Mouse (Mus musculus) intestine, postnatal 0 days (tissue): ENCODE data around the gene Rassf10. TPM values are rescaled to one million over a fixed set of nuclear protein-coding genes. Genes with fewer than 3 reads are reported as not detected.

ENCODE experiments used
- ATAC-seq: fragments of 200-750 bp; cut with Nextera tagmentation; 2 replicates; pipeline ENCODE4 v1.8.0; 2017; ENCODE audit warnings: mild to moderate bottlenecking, moderate TSS enrichment, moderate library complexity
- H3K27ac ChIP-seq: fragments of 300-500 bp; sonication (generic); 2 replicates; pipeline ENCODE4 v1.5.1; 2014; ENCODE audit warnings: mild to moderate bottlenecking, low read depth, low read length, moderate library complexity
- H3K27me3 ChIP-seq: fragments of 300-500 bp; sonication (generic); replicated peaks from 2 replicates; pipeline ENCODE4 v1.6.1; 2014; ENCODE audit warnings: low read length, mixed read lengths; ENCODE audit not compliant: control insufficient read depth, insufficient read depth
- H3K36me3 ChIP-seq: fragments of 300-500 bp; sonication (generic); 2 replicates; pipeline ENCODE4 v1.6.1; 2014; ENCODE audit warnings: mild to moderate bottlenecking, moderate library complexity; ENCODE audit not compliant: control insufficient read depth, insufficient read depth
- H3K4me1 ChIP-seq: fragments of 300-500 bp; sonication (generic); replicated peaks from 2 replicates; pipeline ENCODE4 v1.6.1; 2014; ENCODE audit warnings: antibody characterized with exemption, low read length, mixed read lengths; ENCODE audit not compliant: control insufficient read depth, insufficient read depth
- H3K4me2 ChIP-seq: fragments of 300-500 bp; sonication (generic); replicated peaks from 2 replicates; pipeline ENCODE4 v1.6.1; 2014; ENCODE audit warnings: low read depth, mild to moderate bottlenecking, moderate library complexity
- H3K4me3 ChIP-seq: fragments of 300-500 bp; sonication (generic); 2 replicates; pipeline ENCODE4 v1.5.1; 2014; ENCODE audit warnings: low read depth, low read length
- H3K9ac ChIP-seq: fragments of 300-500 bp; sonication (generic); 2 replicates; pipeline ENCODE4 v1.6.1; 2014; ENCODE audit warnings: mild to moderate bottlenecking, low read depth, low read length
- H3K9me3 ChIP-seq: fragments of 300-500 bp; sonication (generic); 2 replicates; pipeline ENCODE4 v1.6.1; 2016; ENCODE audit warnings: mixed run types; ENCODE audit not compliant: control insufficient read depth
- CTCF ChIP-seq: sonication (generic); IDR thresholded peaks from 2 replicates; pipeline ENCODE4 v1.5.1; 2016; ENCODE audit warnings: low read depth, mild to moderate bottlenecking, control low read depth, antibody characterized with exemption, moderate library complexity
- WGBS: fragments of 180-500 bp; shearing (Covaris S2); extraction: QIAGEN DNeasy Blood & Tissue Kit; methylation state at CpG from one replicate; pipeline ENCODE4 v1.1.7; 2014; 5-methylcytosine and 5-hydroxymethylcytosine counted together
- polyA plus RNA-seq: library from polyadenylated mRNA; unstranded; fragments of >200 nt; fragmentation: Nextera tagmentation; extraction: Ambion mirVana; gene quantifications from 2 replicates; pipeline ENCODE4 v1.2.1, GENCODE M21; 2015

Rassf10 gene
- 0.76 and 0.94 TPM in 2 replicates for polyA plus RNA-seq

DNA sequence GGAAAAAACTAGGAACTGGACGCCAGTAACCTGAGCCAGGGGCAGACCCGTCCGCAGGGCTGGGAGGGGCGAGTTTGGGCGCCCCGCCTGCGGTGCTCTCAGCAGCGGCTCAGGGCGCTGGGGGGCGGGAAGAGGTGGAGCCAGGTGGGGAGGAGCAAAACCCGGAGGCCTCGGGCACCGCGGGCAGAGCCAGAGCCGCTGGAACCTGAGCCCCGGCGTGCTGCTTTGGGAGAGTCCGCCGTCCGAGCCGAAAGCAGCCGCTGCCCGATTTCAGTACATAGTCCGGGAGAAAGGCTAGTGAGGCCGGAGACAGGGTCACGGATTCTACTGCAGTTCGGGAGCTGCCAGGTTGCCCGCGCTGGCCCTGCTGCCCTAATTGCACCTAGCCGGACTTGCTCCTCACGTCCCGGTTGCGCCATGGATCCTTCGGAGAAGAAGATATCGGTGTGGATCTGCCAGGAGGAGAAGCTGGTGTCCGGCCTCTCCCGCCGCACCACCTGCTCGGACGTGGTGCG lies at the start of gene Rassf10:
Gene Rassf10, plus strand, starts transcription at position 186 of the 515 bp plus-strand sequence.
- Histone ChIP-seq H3K4me2 (peak within 1 kb of the TSS; percentile 95), H3K27ac (no peak within 1 kb of the TSS), H3K27me3 (peaks cover 18% of the 10 kb centered on the region), H3K4me1 (no peaks in the 10 kb centered on the region), H3K9ac (no peak within 1 kb of the TSS), H3K4me3 (peak within 1 kb of the TSS; percentile 39), H3K36me3 (no peaks in the 10 kb centered on the region), H3K9me3 (no peaks in the 10 kb centered on the region)
- no peak for TF ChIP-seq CTCF
- ATAC-seq = peak; percentile 89
- under 1% methylated on average over 40 of the region's 41 CpGs for WGBS

DNA sequence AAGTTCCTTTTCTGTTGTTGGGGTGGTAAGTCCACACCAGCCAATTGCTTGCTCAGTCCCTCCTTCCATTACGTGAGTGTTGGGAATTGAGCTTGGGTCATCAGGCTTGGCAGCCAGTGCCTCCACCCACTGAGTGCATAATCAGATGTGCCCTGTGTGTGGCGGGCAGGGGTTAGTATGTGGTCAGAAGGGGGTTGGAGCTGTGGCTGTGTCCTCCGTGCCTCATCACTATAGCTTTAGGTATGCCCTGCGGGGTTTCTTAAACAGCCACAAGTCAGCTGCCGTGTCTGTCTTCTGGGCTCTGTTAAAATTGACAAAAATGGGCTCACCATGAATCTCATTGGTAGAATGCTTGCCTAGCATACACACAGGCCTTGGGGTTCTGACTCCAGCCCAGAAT lies 46.9 kb upstream of the Rassf10 start:
- Histone ChIP-seq H3K4me2 (no peak overlapping the region), H3K9ac (no peak overlapping the region), H3K27me3 (no peaks in the 10 kb centered on the region), H3K27ac (no peak overlapping the region), H3K36me3 (peaks cover 8% of the 10 kb centered on the region; the same call in 1 of the 2 replicates), H3K4me1 (no peaks in the 10 kb centered on the region), H3K4me3 (no peak overlapping the region), H3K9me3 (no peaks in the 10 kb centered on the region)
- no peak for TF ChIP-seq CTCF
- no peak for ATAC-seq
- 88% methylated on average over 5 of the region's 5 CpGs for WGBS

DNA sequence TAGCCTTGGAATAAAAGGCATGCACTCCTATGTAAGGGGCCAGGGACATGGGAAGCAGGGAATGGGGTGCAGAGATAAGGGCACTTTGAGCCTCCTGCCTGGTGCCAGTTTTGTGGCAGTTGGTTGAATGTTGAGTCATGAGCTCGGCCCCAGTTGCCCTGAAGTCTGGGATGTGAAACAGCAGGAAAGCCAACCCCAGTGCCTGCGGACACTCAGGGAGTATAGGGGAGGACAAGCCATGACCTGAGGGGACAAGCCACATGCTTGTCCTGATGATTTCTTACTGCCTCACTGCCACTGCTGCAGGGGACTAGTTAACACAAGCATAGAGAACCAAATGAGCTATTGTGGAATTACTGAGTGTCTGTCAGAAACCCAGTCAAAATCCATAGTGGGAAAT lies 46.3 kb upstream of the Rassf10 start:
- Histone ChIP-seq H3K36me3 (peaks cover 5% of the 10 kb centered on the region; the same call in 1 of the 2 replicates), H3K27me3 (no peaks in the 10 kb centered on the region), H3K4me1 (no peaks in the 10 kb centered on the region), H3K9ac (no peak overlapping the region), H3K4me2 (no peak overlapping the region), H3K9me3 (no peaks in the 10 kb centered on the region), H3K4me3 (no peak overlapping the region), H3K27ac (no peak overlapping the region)
- TF ChIP-seq CTCF = no peak
- ATAC-seq = no peak
- WGBS = 86% methylated on average over 2 of the region's 2 CpGs

DNA sequence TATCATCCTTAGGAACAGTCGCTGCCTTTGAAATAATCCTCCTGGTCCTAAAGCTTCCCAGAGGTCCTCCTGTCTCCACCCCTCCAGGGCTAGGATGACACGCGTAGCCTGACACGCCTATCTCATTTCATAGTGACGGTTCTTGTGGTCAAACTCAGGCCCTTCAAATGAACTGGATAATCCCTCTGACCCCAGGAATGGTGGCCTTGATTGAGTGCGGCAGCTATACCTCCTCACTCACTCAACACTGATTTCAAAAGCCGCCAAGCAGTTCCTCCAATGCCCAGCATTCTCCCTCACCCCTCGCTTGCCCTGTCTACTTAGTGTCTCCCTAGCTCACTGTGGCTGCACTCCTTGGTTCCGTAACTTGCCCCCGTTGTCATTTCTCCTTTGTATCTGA lies 44.6 kb upstream of the Rassf10 start:
- ATAC-seq = no peak
- Histone ChIP-seq H3K4me3 (no peak overlapping the region), H3K27me3 (no peaks in the 10 kb centered on the region), H3K9me3 (no peaks in the 10 kb centered on the region), H3K4me1 (no peaks in the 10 kb centered on the region), H3K9ac (no peak overlapping the region), H3K36me3 (peaks cover 5% of the 10 kb centered on the region; the same call in 1 of the 2 replicates), H3K27ac (no peak overlapping the region), H3K4me2 (no peak overlapping the region)
- no peak for TF ChIP-seq CTCF
- WGBS = 83% methylated on average over 10 of the region's 10 CpGs

DNA sequence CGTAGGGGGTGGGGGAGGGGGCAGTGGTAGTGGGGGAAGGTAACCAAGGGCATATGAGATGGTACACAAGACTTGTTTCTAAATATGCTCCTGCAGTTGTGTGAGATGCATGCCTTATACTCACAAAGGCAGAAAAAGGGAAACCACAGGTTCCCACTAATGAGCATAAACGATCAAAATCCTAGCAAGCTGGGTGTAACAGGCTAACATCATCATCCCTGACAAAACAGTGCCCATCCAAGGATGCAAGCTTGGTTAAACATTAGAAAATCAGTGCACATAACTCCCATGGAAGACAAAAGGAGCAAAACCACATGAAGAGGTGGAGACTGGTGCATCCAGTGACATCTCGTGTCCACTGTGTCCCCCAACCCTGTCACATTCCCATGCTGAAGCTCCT lies 40.8 kb upstream of the Rassf10 start:
- Histone ChIP-seq H3K27me3 (no peaks in the 10 kb centered on the region), H3K36me3 (no peaks in the 10 kb centered on the region), H3K9me3 (no peaks in the 10 kb centered on the region), H3K4me1 (no peaks in the 10 kb centered on the region), H3K9ac (no peak overlapping the region), H3K4me3 (no peak overlapping the region), H3K27ac (no peak overlapping the region), H3K4me2 (no peak overlapping the region)
- WGBS = 84% methylated on average over 3 of the region's 3 CpGs
- ATAC-seq = no peak
- no peak for TF ChIP-seq CTCF

DNA sequence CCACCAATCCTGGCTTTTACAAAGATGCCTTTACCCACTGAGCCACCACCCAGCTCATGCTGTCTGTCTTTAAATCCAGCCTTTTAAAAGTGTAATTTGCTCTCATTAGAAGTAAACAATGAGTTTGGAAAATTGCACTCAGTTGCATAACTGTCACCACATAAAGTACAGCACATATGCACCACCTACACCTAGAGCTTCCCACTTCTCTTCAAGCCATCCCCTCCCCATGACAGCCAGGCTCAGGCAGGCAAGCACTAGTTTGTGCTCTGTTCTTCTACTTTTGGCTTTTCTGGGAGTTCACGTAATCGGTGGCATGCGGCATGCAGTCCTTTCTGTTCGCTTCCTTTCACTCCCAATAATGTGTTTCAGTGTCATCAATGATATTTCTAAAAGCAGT lies 38.2 kb upstream of the Rassf10 start:
- H3K4me1 ChIP-seq = no peaks in the 10 kb centered on the region
- TF ChIP-seq CTCF = no peak

More for the DNA sequence above, 38.2 kb upstream of the Rassf10 start:
- H3K9ac ChIP-seq = no peak overlapping the region
- H3K4me2 ChIP-seq = no peak overlapping the region
- no peaks in the 10 kb centered on the region for H3K36me3 ChIP-seq
- no peak for ATAC-seq
- no peak overlapping the region for H3K27ac ChIP-seq
- H3K9me3 ChIP-seq = no peaks in the 10 kb centered on the region
- H3K4me3 ChIP-seq = no peak overlapping the region
- 93% methylated on average over 4 of the region's 4 CpGs for WGBS
- H3K27me3 ChIP-seq = no peaks in the 10 kb centered on the region
